Mouse (Mus musculus): Measurements from ENCODE around the gene Slfn1. TPM values are rescaled to one million over a fixed set of nuclear protein-coding genes. Genes with fewer than 3 reads are reported as not detected.

The Slfn1 gene
- polyA plus RNA-seq, 1 experiment from 2014 or later = 4.1 TPM

Other genes with a start within 250 kb of the Slfn1 start
- 15.8 TPM in 2 replicates for gene Rffl, start 245.6 kb upstream of the Slfn1 start, polyA plus RNA-seq (2015; fragmentation: Nextera tagmentation; extraction: Ambion mirVana)
- 19.2 and 22.4 TPM in 2 replicates for gene Rad51d, start 226.2 kb upstream of the Slfn1 start, polyA plus RNA-seq (2015; fragmentation: Nextera tagmentation; extraction: Ambion mirVana)
- 0.26 and 0.39 TPM in 2 replicates for gene Fndc8, start 224.7 kb upstream of the Slfn1 start, polyA plus RNA-seq (2015; fragmentation: Nextera tagmentation; extraction: Ambion mirVana)
- 36.1 and 37.6 TPM in 2 replicates for gene Nle1, start 208.4 kb upstream of the Slfn1 start, polyA plus RNA-seq (2015; fragmentation: Nextera tagmentation; extraction: Ambion mirVana)
- gene Unc45b, start 206.3 kb upstream of the Slfn1 start, polyA plus RNA-seq (2015; fragmentation: Nextera tagmentation; extraction: Ambion mirVana) = 1.0 and 1.7 TPM in 2 replicates
- 8.9 and 10.6 TPM in 2 replicates for gene Slfn5, start 165.5 kb upstream of the Slfn1 start, polyA plus RNA-seq (2015; fragmentation: Nextera tagmentation; extraction: Ambion mirVana)
- gene Slfn9, start 125.0 kb upstream of the Slfn1 start, polyA plus RNA-seq (2015; fragmentation: Nextera tagmentation; extraction: Ambion mirVana) = 5.8 and 7.7 TPM in 2 replicates
- gene Slfn8, start 96.0 kb upstream of the Slfn1 start, polyA plus RNA-seq (2015; fragmentation: Nextera tagmentation; extraction: Ambion mirVana) = 5.9 and 7.1 TPM in 2 replicates
- gene Slfn2, start 51.7 kb upstream of the Slfn1 start, polyA plus RNA-seq (2015; fragmentation: Nextera tagmentation; extraction: Ambion mirVana) = 129 and 142 TPM in 2 replicates
- gene Slfn4, start 58.3 kb downstream of the Slfn1 start, polyA plus RNA-seq (2015; fragmentation: Nextera tagmentation; extraction: Ambion mirVana) = 0.09 and 0.51 TPM in 2 replicates
- gene Slfn3, start 74.5 kb downstream of the Slfn1 start, polyA plus RNA-seq (2015; fragmentation: Nextera tagmentation; extraction: Ambion mirVana) = 6.1 and 7.3 TPM in 2 replicates
- gene Slfn14, start 169.9 kb downstream of the Slfn1 start, polyA plus RNA-seq (2015; fragmentation: Nextera tagmentation; extraction: Ambion mirVana) = 0.03 TPM in 1 of 2 replicates, not detected in the other
- 31.6 and 34.9 TPM in 2 replicates for gene Ap2b1, start 182.2 kb downstream of the Slfn1 start, polyA plus RNA-seq (2015; fragmentation: Nextera tagmentation; extraction: Ambion mirVana)
- gene Pex12, start 185.7 kb downstream of the Slfn1 start, polyA plus RNA-seq (2015; fragmentation: Nextera tagmentation; extraction: Ambion mirVana) = 13.0 and 13.5 TPM in 2 replicates